Mouse (Mus musculus): ENCODE measurements around the gene Elane.

- TF ChIP-seq POLR2A (IDR thresholded peaks at IDR 0.05; ENCODE audit: extremely low read depth, insufficient read depth, low read length) (no peak), CTCF (IDR thresholded peaks at IDR 0.05; ENCODE audit: extremely low read depth, insufficient read depth, low read length) (no peak)
These were observed 46.0 kb upstream of the Elane start for GRCm38 (mm10) chr10:79840091-79840490.
